Mouse (Mus musculus): Measurements from ENCODE around the gene Plpp2.

GRCm38 (mm10) chr10:79554330-79555237 is 21.0 kb upstream of the Plpp2 start, which contains the start of gene Mier2:
- peak; percentile 43; the same call in 1 of the 2 replicates for TF ChIP-seq POLR2A (IDR thresholded peaks at IDR 0.05; ENCODE audit: control insufficient read depth, extremely low read depth, insufficient read depth, low read length, poor library complexity)
- TF ChIP-seq CTCF (IDR thresholded peaks at IDR 0.05; ENCODE audit: borderline replicate concordance, control insufficient read depth, extremely low read depth, insufficient read depth, low read length, poor library complexity) = no peak

Measured in thymus, adult 2 months (tissue).